Mouse (Mus musculus) cerebral cortex, adult 2 months (tissue): ENCODE results near the gene Ache.

Experiments used
- WGBS: fragments of 180-500 bp; shearing (Covaris S2); methylation state at CpG from one replicate; pipeline ENCODE4 v1.1.7; 2018; 5-methylcytosine and 5-hydroxymethylcytosine counted together

Ache gene

GRCm38 (mm10) chr5:137295296-137295695, 8.0 kb downstream of the Ache start:
- 70% methylated on average over 9 of the region's 9 CpGs for WGBS

- WGBS, result 88% methylated on average over 15 of the region's 15 CpGs
These were observed 8.4 kb downstream of the Ache start for GRCm38 (mm10) chr5:137295712-137296111.

- 88% methylated on average over 14 of the region's 14 CpGs for WGBS
These were observed 9.8 kb downstream of the Ache start for GRCm38 (mm10) chr5:137297126-137297525.

- WGBS, result 83% methylated on average over 7 of the region's 7 CpGs
These were observed 11.9 kb downstream of the Ache start for GRCm38 (mm10) chr5:137299240-137299639.

- 51% methylated on average over 21 of the region's 21 CpGs for WGBS
These were observed 13.9 kb downstream of the Ache start for GRCm38 (mm10) chr5:137301253-137301652.

GRCm38 (mm10) chr5:137303609-137304008, 16.3 kb downstream of the Ache start:
- 84% methylated on average over 4 of the region's 4 CpGs for WGBS

GRCm38 (mm10) chr5:137304165-137304564, 16.8 kb downstream of the Ache start:
- 38% methylated on average over 3 of the region's 3 CpGs for WGBS

- 31% methylated on average over 4 of the region's 4 CpGs for WGBS
These were observed 17.5 kb downstream of the Ache start for GRCm38 (mm10) chr5:137304816-137305215.

- WGBS, result 27% methylated on average over 3 of the region's 3 CpGs
These were observed 18.5 kb downstream of the Ache start for GRCm38 (mm10) chr5:137305822-137306221.

- 6% methylated on average over 12 of the region's 12 CpGs for WGBS
These were observed 19.2 kb downstream of the Ache start for GRCm38 (mm10) chr5:137306439-137307005.

GRCm38 (mm10) chr5:137307071-137307912, 20.0 kb downstream of the Ache start, which contains the start of gene Srrt:
Gene Srrt, minus strand, starts transcription at chr5:137307674.
- WGBS, result under 1% methylated on average over 67 of the region's 72 CpGs

- 92% methylated on average over 4 of the region's 4 CpGs for WGBS
These were observed 21.0 kb downstream of the Ache start for GRCm38 (mm10) chr5:137308356-137308755.

- 19% methylated on average over 22 of the region's 22 CpGs for WGBS
These were observed 26.3 kb downstream of the Ache start for GRCm38 (mm10) chr5:137313466-137314192.

- 35% methylated on average over 30 of the region's 30 CpGs for WGBS
These were observed 27.1 kb downstream of the Ache start, which contains the start of gene Trip6 for GRCm38 (mm10) chr5:137314193-137315083. Gene Trip6, minus strand, starts transcription at chr5:137314404.

- WGBS, result 64% methylated on average over 30 of the region's 30 CpGs
These were observed 28.0 kb downstream of the Ache start for GRCm38 (mm10) chr5:137315084-137315903.

- 92% methylated on average over 8 of the region's 8 CpGs for WGBS
These were observed 30.0 kb downstream of the Ache start for GRCm38 (mm10) chr5:137317361-137317760.

GRCm38 (mm10) chr5:137318570-137318969, 31.3 kb downstream of the Ache start:
- 100% methylated on average over 1 of the region's 1 CpGs for WGBS

GRCm38 (mm10) chr5:137320996-137321395, 33.7 kb downstream of the Ache start:
- 96% methylated on average over 3 of the region's 3 CpGs for WGBS

- WGBS, result 87% methylated on average over 7 of the region's 7 CpGs
These were observed 43.6 kb downstream of the Ache start for GRCm38 (mm10) chr5:137330910-137331309.

GRCm38 (mm10) chr5:137332857-137333511, 45.7 kb downstream of the Ache start:
- WGBS, result 17% methylated on average over 15 of the region's 15 CpGs
